Comparison of ENCODE assay signal across 10 mouse cellular contexts in the genomic region with DNA sequence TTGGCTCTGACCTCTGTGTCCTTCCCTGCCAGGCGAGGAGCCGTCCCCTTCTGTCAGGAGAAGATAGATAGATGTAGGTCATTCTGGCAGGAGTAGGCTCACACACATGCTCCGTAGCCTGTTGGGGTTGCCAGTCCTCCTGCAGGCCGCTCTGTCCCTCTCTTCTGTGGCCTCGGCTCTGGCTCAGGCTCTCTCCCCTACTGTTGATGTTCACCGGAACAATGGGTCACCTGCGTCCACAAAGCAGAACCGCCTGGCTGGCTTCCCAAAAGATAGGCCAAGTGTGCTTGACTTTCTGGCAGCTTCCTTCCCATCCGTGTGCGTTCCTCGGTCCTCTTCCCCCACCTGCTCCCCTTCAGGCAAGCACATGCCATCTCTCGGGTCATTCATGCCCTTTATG. TPM values are rescaled to one million over a fixed set of nuclear protein-coding genes. Genes with fewer than 3 reads are reported as not detected.
DNase-seq lines count a peak whose midpoint lies in the region; ATAC-seq lines count a peak whose summit lies in the region.
"Had no signal": no experiment of that assay in that cellular context is flagged by ENCODE, and none has a peak within 500 bp of the region (broad histone marks: within the 10 kb centered on the region; RNA-seq: fewer than 3 reads in every experiment).

No protein-coding gene starts in this region.

- no peak for DNase-seq in hindbrain, embryonic 10.5 days (ENCODE audit: low spot score)
- peak; percentile 48 for DNase-seq in adrenal gland, postnatal 25 days
- DNase-seq in heart, adult 8-10 months (ENCODE audit: low spot score) = peak; percentile 74
- DNase-seq in lung, adult 18-20 months = peak; percentile 71 to 84
- DNase-seq in left cerebral cortex, adult 11 months (ENCODE audit: low spot score) = no peak
- DNase-seq in urinary bladder, adult 2 months (ENCODE audit: low spot score) = no peak
- DNase-seq in thymus, postnatal 0 days (ENCODE audit: low spot score) = no peak

- H3K4me2 ChIP-seq in hindbrain, embryonic 15.5 days = no peak overlapping the region

- no peak overlapping the region for H3K4me3 ChIP-seq in hindbrain, embryonic 15.5 days
- no peak overlapping the region for H3K4me3 ChIP-seq in hindbrain, embryonic 10.5 days

- no peak overlapping the region for H3K27ac ChIP-seq in hindbrain, embryonic 15.5 days (replicated peaks)
- H3K27ac ChIP-seq in hindbrain, embryonic 10.5 days = no peak overlapping the region
- H3K27ac ChIP-seq: kidney, postnatal 0 days had no signal

- no peak overlapping the region for H3K9ac ChIP-seq in hindbrain, embryonic 15.5 days

- H3K9me3 ChIP-seq in hindbrain, embryonic 15.5 days = no peaks in the 10 kb centered on the region
- H3K9me3 ChIP-seq in hindbrain, embryonic 10.5 days = no peaks in the 10 kb centered on the region

- WGBS in hindbrain, embryonic 15.5 days = 50% methylated on average over 12 of the region's 12 CpGs
- WGBS in hindbrain, embryonic 10.5 days = 89% methylated on average over 12 of the region's 12 CpGs

- no peaks in the 10 kb centered on the region for H3K36me3 ChIP-seq in hindbrain, embryonic 15.5 days
- H3K36me3 ChIP-seq in hindbrain, embryonic 10.5 days = peaks cover 65% of the 10 kb centered on the region

- peaks cover 14% of the 10 kb centered on the region for H3K4me1 ChIP-seq in hindbrain, embryonic 15.5 days (replicated peaks)
- H3K4me1 ChIP-seq in hindbrain, embryonic 10.5 days (replicated peaks) = no peaks in the 10 kb centered on the region

- no peaks in the 10 kb centered on the region for H3K27me3 ChIP-seq in hindbrain, embryonic 15.5 days
- H3K27me3 ChIP-seq in hindbrain, embryonic 10.5 days (ENCODE audit: insufficient read depth, poor library complexity, severe bottlenecking) = no peaks in the 10 kb centered on the region
- H3K27me3 ChIP-seq: CH12.LX had no signal

- peak; percentile 72; the same call in 1 of the 2 replicates for ATAC-seq in hindbrain, embryonic 15.5 days (ENCODE audit: low FRiP score, low read depth)

RNA-seq across cellular contexts. Expression of a gene that starts 56.0 kb away (rescaled TPM):
- 8.9 and 9.3 TPM in 2 replicates for polyA plus RNA-seq in hindbrain, embryonic 15.5 days (2015; fragmentation: Nextera tagmentation; extraction: Ambion mirVana)
- 16.8 and 19.5 TPM in 2 replicates for polyA plus RNA-seq in hindbrain, embryonic 10.5 days (2016; fragmentation: Nextera tagmentation; extraction: Ambion mirVana)
- 46.7 and 48.9 TPM in 2 replicates for total RNA-seq in adrenal gland, postnatal 25 days (2021)
- 10 to 100 TPM; 28.6 to 35.3 (median 32.5) TPM for total RNA-seq in heart, adult 8-10 months (2022)
- 48.4 and 49.7 TPM in 2 replicates for polyA plus RNA-seq in urinary bladder, adult 2 months (2012; rRNA removed)
- 20.1 and 20.5 TPM in 2 replicates for polyA plus RNA-seq in thymus, postnatal 0 days (2015; fragmentation: Nextera tagmentation; extraction: Ambion mirVana)

RNA-seq across cellular contexts. Expression of a gene that starts 56.3 kb away (rescaled TPM):
- 174 and 180 TPM in 2 replicates for polyA plus RNA-seq in hindbrain, embryonic 15.5 days (2015; fragmentation: Nextera tagmentation; extraction: Ambion mirVana)
- 210 and 229 TPM in 2 replicates for polyA plus RNA-seq in hindbrain, embryonic 10.5 days (2016; fragmentation: Nextera tagmentation; extraction: Ambion mirVana)
- 183 and 197 TPM in 2 replicates for total RNA-seq in adrenal gland, postnatal 25 days (2021)
- 100 to 1,000 TPM; 120 to 137 (median 129) TPM for total RNA-seq in heart, adult 8-10 months (2022)
- 88.2 and 95.6 TPM in 2 replicates for polyA plus RNA-seq in urinary bladder, adult 2 months (2012; rRNA removed)
- 328 and 338 TPM in 2 replicates for polyA plus RNA-seq in thymus, postnatal 0 days (2015; fragmentation: Nextera tagmentation; extraction: Ambion mirVana)

Comparison
In these comparisons a context has a peak if more than half of its experiments do, and no peak if none do; other contexts are left out.
1. DNase-seq: peak in adrenal gland, postnatal 25 days (single experiment), heart, adult 8-10 months (single experiment) and lung, adult 18-20 months (2 of 2); none in hindbrain, embryonic 10.5 days (single experiment), left cerebral cortex, adult 11 months (single experiment), urinary bladder, adult 2 months (single experiment) and thymus, postnatal 0 days (single experiment).